Mouse (Mus musculus) right cerebral cortex, postnatal 25 days (tissue): ENCODE measurements at regions not wholly inside any gene's neighbourhood (a gene's known extent, or its start where the extent isn't known, plus 50 kb on each side); places are given as distances from the start of the nearest gene placed in this dataset.
"Not testable (repeated sequence)": the region's sequence is repeated elsewhere in the genome, so short reads cannot be mapped to it uniquely, and the experiment has no call there.

Source experiments
- DNase-seq: peaks from one replicate; pipeline ENCODE4 v3.0.0; 2022

DNA sequence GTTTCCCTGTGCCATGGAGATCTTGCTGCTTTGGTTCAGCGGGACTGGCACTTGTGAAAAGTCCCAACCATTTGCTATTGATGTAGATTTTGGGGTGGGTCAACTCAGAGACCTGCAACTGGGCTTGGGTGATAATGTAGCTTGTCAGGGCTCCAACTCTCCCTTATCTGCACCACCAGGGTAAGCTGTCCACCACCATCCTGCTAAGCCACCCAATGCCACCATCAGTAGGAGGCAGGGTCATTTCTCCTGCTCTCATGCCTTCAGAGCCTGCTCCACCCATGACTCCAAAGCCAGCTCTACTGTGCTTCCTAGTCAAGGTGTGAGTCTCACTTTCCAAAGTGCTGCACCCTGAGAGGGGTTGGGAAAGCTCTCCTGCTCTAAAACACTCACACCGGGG lies 776.2 kb downstream of the Diaph2 start:
- DNase-seq, result no peak

DNA sequence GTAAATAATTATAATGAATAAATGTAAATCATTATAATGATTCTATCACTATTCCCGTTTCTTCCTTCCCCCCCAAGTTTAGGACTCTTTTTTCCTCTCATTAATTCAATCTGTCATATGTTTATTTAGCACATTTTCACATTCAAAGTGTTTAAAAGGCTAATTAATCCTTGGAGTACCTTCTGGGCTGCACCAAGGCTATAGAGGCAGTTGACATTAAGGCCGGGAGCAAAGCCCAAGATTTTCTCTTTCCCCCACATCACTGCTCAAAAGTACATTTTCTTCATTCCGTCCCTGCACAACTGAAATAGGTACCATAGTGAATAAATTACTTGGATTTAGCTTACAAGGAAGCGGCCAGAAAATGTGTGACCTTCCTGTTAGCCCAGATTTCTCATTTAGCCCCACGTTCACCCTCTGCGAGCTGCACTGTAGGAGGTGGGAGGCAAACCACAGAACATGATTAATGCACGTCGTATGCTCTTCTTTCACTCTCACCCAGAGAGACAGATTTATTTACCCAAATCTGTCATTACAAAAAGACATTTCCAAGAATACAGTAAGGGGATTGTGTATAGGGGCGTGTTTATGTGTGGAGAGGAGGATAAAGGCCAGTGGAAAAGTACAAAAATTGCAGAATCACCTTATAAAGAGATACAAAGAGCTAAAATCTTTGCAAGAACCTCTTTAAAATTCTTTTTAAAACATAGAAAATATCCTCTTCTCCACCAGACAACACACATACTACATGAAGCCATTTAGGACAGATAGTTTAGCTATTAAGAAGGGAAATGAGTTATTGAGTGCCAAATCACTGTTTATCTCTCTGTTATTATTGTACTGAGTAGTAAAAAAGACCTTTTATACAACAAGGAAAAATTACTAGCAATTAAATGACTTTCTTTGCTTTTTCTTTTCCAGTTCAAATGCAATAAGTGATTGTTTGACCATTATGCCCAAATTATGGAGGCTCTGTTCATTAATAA lies 783.9 kb downstream of the Diaph2 start:
- no peak for DNase-seq

DNA sequence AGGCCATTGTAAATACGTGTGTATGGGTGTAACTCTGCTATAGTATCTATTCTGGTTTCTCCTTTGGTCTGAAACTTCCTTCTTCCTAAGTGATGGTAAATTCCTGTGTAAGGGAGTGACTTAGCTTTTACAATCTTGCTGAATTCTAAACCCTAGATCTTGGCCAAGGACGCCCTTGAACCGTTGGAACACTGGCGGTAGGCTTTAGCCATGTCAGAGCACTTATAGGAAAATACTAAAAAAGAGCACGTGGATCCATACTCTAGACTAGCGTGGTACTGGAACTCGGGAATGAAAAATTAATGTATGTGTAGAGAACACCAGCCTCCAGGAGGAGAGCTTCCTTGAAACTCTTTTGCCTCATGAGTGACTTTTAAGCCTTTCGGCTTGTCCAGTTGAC lies 789.2 kb downstream of the Diaph2 start:
- not testable (repeated sequence) for DNase-seq

DNA sequence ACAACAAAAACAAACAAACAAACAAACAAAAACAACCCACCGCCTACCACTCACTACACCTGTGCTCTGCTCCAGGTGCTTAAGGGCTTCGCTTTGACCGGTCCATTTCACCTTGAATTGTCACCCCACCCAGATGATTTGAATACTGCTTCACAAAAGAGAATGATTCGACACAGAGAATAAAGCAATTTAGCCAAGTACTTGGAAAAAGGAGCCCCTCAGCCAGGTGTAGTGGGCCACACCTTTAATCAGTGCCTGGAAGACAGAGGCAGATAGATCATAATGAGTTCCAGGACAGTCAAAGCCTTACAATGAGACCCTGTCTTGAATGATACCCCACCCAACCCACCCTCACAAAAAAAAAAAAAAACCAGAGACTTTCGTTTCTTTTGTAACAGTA lies 798.5 kb downstream of the Diaph2 start:
- no peak for DNase-seq

DNA sequence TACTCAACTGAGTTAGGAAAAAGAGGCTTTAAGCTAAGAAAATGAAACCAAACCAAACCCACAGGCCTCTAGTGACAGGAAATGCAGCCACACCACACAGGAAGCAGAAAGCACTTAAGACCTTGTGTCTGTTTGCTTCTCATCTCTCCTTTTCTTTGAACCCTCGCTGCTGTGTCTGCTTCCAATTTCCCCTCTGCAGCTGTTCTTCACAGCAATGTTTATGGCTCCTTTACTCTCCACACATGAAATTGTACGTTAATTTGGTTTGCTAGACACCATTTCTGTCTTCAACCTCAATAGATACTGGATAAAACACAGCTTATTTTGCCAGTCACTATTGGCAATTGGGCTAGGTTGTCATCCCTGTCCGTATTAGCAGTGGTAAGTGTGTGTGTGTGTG lies 799.7 kb downstream of the Diaph2 start:
- DNase-seq, result no peak

DNA sequence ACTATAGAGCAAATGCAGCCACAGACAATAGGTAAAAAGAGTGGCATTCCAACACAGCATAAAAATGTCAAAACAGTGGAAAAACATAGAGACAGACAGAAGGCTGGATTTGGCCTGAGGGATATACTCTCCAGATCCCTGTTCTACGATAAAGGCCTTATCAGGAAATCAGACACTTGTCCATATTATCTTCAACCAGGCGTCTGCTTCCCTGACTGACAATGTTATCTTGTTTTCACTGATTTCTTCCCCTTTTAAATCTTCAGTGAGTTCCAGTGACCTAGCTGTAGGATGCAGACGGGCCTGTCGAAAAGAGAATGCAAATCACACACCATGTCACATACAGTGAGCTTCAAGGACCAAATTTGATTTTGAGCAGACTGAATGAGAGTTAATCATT lies 800.4 kb downstream of the Diaph2 start:
- DNase-seq, result no peak

DNA sequence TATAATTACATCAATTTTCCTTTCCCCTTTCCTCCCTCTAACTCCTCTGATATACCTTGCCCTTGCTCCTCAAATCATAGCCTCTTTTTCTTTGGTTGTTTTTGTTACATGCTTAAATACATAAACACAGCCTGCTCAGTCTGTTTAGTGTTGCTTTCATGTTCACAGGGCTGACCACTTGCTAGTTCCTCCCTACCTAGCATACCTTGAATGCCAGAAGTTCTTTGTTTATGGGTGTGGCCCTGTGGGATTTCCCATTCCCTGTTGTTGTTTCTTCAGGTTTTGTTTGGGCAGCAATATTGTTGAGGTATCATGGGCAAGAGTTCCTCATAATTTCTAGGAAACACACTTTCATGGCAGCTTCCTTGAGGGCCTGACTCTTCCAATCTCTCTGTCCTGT lies 807.7 kb downstream of the Diaph2 start:
- DNase-seq, result no peak

DNA sequence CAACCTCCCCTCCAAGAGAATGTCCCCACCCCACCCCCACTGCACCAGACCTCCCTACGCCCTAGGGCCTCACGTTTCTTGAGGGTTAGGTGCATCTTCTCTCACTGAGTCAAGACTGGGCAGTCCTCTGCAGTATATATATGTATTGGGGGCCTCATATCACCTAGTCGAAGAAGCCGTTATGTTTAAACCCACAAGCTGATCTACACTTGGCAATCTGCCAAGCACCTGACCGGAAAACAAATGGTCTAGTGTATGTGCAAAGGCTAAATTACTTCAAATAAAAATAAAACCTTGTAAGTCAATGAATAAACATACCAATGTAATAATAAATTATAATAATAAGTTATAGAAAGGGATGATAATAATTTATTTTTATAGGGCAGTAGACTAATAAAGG lies 828.2 kb downstream of the Diaph2 start:
- DNase-seq, result no peak

DNA sequence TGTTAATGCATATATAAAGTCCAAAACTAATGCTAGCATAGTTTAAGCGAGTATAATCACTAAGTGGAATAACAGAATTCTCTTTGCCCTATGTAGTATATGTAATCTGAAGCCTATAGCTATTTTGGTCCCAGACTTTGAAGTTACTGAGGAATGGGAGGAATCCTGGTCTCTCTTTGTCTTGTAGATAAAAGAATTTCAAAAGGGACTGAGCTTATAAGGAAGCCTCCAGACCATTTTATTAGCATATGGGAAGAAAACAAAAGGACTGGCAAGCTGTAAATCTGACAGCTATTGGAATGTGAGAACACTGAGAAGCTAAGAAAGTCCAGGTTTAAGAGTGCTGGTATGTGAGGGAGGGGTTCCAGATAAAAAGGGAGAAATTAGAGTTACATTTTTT lies 847.1 kb downstream of the Diaph2 start:
- no peak for DNase-seq

DNA sequence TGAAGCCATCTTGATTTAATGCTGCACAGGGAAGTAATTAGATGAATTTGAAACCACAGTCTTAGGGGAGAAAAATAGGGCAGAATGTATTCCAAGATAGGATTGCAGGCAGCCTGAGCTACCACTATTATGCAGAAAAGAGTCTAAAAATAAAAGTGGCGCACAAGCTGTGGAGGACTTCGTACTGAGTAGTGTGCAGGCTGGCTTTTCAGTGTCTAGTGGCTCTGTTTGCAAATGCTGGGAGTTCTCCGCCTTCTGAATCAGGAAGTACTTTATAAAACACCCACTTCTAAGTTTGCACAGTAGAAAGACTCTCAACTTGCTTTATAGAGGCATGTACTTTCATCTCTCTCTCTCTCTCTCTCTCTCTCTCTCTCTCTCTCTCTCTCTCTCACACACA lies 852.4 kb downstream of the Diaph2 start:
- peak; percentile 3 for DNase-seq

DNA sequence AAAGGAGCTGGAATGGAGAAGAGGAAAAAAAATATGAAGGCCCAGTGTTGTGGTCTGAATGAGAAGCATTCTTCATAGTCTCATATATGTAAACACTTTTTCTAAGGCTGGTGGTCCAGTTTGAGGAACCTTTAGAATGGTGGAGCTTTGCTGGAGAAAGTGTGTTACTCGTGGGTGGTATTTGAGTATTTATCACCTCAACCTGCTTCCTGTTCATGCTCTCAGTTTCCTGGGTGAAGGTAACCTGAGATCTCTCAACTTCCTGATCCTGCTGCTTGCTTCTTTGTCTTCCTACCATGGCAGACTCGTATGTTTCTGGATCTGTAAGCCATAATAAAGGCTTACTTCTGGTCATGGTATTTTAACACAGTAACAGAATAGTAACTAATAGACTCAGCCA lies 889.0 kb downstream of the Diaph2 start:
- no peak for DNase-seq

DNA sequence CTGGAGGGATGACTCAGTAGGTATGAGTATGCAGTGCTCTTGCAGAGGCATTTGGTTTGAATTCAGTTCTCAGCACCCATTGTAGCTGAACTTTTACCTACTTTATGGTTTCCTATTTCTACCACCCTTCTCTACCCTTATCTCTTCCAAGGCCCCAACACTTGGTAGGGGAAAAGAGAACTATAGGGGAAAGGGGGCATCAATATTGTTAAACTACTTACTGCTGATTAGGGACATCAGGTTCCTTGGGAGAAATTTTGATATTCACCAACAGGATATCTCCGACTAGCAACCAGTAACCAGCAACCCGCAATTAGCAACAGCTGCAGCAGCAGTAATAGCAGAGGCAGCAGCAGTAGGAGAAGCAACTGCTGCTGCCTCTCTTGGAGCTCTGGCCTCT lies 906.3 kb downstream of the Diaph2 start:
- DNase-seq, result no peak

DNA sequence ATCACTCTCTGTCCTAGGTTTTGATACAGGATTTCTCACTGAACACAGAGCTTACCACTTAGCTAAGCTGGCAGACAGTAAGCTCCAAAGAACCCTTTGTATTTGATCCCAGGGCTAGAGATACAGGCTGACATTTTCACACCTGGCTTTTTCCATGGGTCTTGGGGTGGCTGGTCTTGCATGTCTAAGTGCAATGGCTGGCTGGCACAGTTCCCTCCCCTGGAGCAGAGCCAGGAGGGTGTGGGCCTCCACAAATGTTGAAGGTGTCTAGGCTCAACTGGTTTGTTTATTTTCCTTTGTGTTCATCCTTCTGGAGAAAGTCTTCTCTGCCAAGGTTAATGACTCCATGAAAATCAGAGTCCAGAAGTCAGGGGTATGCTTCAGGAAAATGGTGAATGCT lies 934.8 kb downstream of the Diaph2 start:
- DNase-seq, result no peak

DNA sequence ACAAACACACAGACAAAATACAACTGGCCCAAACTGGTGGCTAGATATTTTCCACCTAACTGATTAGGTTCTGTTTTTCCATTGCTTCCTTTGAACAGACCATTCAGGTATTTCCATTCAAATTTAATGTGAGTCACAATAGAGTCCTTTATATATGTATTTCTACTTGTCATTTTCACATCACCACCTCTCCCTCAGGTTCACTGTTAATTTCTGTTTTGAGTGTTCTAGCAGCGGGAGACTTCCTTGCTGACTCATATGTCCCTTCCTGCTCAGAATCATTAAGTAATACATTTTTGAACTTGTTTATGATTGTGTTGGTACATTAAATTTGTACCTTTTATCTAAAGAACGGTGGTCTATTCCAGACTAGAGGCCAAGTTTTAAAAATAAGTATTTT lies 959.4 kb downstream of the Diaph2 start:
- no peak for DNase-seq

DNA sequence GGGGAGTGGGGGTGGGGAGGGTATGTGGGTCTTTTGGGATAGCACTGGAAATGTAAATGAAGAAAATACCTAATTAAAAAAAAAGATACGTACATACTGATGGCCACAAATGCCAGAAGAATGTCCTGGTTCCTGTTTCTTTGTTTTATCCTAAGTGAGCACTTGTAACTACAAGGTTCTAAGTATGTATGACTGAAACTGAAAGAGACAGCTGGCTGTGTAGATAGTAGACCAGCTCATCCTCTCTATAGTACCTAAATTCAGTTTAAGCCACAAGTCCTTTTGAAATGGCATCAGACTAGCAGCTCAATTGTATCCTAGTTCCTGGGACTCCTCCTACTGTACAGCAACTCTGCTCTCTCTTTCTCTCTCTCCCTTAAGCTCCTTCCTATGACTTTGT lies 994.6 kb downstream of the Diaph2 start:
- DNase-seq, result not testable (repeated sequence)
